Mouse (Mus musculus) kidney, postnatal 36 days (tissue): ENCODE data around the gene Ciart.
A peak's percentile ranks its signal among the peaks of the same experiment; 100 is the strongest.
"Not testable (repeated sequence)": the region's sequence is repeated elsewhere in the genome, so short reads cannot be mapped to it uniquely, and the experiment has no call there.

Experiments used
- DNase-seq, 2 experiments: peaks; one replicate each; pipeline ENCODE4 v3.0.0; 2021 to 2022; ENCODE audit warnings: mixed read lengths in 2 of 2

Gene Ciart

GRCm38 (mm10) chr3:95901616-95902372 lies 19.7 kb upstream of the Ciart start:
- DNase-seq, result peak; percentile 78 to 81

- no peak for DNase-seq
Observed at GRCm38 (mm10) chr3:95899800-95900524, 17.9 kb upstream of the Ciart start.

GRCm38 (mm10) chr3:95895501-95895900 lies 13.4 kb upstream of the Ciart start:
- not testable (repeated sequence) for DNase-seq

- DNase-seq, result peak; percentile 86 to 90
Observed at GRCm38 (mm10) chr3:95894317-95895160, 12.5 kb upstream of the Ciart start.

- peak; percentile 96 to 99 for DNase-seq
Observed at GRCm38 (mm10) chr3:95893606-95894316, 11.7 kb upstream of the Ciart start, which contains the start of gene Aph1a. Gene Aph1a (plus strand): TSS chr3:95893969.

GRCm38 (mm10) chr3:95893126-95893525 lies 11.1 kb upstream of the Ciart start:
- no peak for DNase-seq

- DNase-seq, result no peak
Observed at GRCm38 (mm10) chr3:95892066-95893052, 10.3 kb upstream of the Ciart start.

GRCm38 (mm10) chr3:95891211-95892065 lies 9.4 kb upstream of the Ciart start, which contains the start of gene BC028528:
Gene BC028528 (minus strand): TSS chr3:95892005.
- DNase-seq, result peak in 1 of 2 experiments; percentile 47

GRCm38 (mm10) chr3:95889664-95890063 lies 7.6 kb upstream of the Ciart start:
- no peak for DNase-seq

- peak; percentile 72 to 77 for DNase-seq
Observed at GRCm38 (mm10) chr3:95887596-95887995, 5.5 kb upstream of the Ciart start.

GRCm38 (mm10) chr3:95884400-95884799 lies 2.3 kb upstream of the Ciart start:
- DNase-seq, result peak; percentile 65 to 81

GRCm38 (mm10) chr3:95882816-95883425 lies 870 bp upstream of the Ciart start:
- DNase-seq, result peak; percentile 85 to 91

- DNase-seq, result no peak
Observed at GRCm38 (mm10) chr3:95879063-95879462, 3.0 kb downstream of the Ciart start.

- DNase-seq, result no peak
Observed at GRCm38 (mm10) chr3:95872048-95872447, 10.0 kb downstream of the Ciart start.

- DNase-seq, result peak; percentile 93
Observed at GRCm38 (mm10) chr3:95871392-95871867, 10.6 kb downstream of the Ciart start, which contains the start of gene Mrps21. Gene Mrps21 (minus strand): TSS chr3:95871519.

GRCm38 (mm10) chr3:95870976-95871375 lies 11.1 kb downstream of the Ciart start:
- DNase-seq, result no peak

GRCm38 (mm10) chr3:95867408-95867807 lies 14.6 kb downstream of the Ciart start:
- peak; percentile 40 to 53 for DNase-seq

- peak; percentile 75 to 82 for DNase-seq
Observed at GRCm38 (mm10) chr3:95866071-95866470, 16.0 kb downstream of the Ciart start.

GRCm38 (mm10) chr3:95865571-95865970 lies 16.5 kb downstream of the Ciart start:
- DNase-seq, result no peak
